Mouse (Mus musculus) stomach, postnatal 0 days (tissue): ENCODE results near the gene Tspan7.

Source experiments
- CTCF ChIP-seq: IDR thresholded peaks from 2 replicates; pipeline ENCODE4 v1.5.1; 2016; ENCODE audit warnings: antibody characterized with exemption, low read depth, mild to moderate bottlenecking, moderate library complexity
- EP300 ChIP-seq: optimal IDR thresholded peaks from 2 replicates; pipeline ENCODE3; 2016; ENCODE audit warnings: antibody characterized with exemption

- no peak for TF ChIP-seq CTCF
- no peak for TF ChIP-seq EP300
Observed at GRCm38 (mm10) chrX:10575406-10575805, 90.4 kb downstream of the Tspan7 start.
